Mouse (Mus musculus): ENCODE results near the gene Borcs8.
A peak's percentile ranks its signal among the peaks of the same experiment; 100 is the strongest.

Gene Borcs8

DNA sequence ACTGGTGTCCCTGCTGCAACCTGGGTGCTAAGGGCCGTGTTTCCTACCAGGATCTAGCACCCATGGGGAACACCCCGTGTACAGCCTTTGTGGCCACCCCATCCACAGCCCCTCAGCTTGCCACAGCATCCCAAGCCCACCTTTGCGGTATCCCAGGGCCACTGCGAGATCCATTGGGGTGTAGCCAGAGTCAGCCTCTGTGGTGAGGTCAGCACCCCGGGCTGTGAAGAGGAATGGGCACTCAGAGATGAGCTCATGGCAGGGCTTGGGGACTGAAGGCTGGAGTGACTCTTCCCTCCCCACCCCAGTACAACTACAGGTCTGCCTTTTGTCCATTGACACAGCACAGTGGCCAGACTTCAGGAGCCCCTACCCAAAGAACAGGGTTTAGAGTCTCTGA lies 5.2 kb upstream of the Borcs8 start:
- DNase-seq (ENCODE audit: low read depth in 2 of 2, low spot score in 2 of 2): no peak

DNA sequence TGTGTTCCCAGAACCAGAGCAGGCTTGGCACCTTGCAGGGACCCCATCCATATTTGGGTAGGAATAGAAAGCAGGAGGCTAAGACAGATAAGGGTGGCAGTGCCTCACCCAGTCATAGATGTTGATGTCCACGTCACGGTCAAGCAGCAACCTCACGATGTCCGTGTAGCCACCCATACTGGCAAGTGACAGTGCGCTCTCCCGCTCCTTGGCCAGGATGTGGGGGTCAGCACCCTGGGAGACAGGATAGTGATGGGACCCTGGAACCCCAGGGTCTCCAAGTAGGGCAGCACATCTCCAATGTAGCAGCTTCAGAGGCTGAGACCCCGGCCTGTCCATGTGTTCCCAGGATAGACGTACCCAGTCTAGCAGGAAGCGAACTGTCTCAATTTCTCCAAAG lies 4.4 kb upstream of the Borcs8 start:
- DNase-seq (ENCODE audit: low read depth in 2 of 2, low spot score in 2 of 2): no peak

DNA sequence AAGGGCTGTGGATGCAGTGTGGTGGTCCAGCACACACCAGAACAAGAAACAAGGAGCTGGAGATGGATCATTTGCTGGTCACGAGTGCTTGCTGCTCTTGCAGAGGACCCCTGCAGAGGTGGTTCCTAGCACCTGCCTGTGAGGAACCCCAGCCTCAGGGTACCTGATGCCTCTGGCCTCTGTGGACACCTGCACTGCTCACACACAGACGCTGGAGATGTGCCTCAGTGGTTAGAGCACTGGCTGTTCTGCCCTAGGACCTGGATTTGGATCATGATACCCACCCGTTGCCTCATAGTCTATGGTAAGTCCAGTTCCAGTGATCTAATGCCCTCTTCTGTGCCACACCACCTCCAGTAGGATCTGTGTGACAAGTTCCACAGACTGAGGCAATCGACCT lies 2.7 kb upstream of the Borcs8 start:
- no peak for DNase-seq (ENCODE audit: low read depth in 2 of 2, low spot score in 2 of 2)

DNA sequence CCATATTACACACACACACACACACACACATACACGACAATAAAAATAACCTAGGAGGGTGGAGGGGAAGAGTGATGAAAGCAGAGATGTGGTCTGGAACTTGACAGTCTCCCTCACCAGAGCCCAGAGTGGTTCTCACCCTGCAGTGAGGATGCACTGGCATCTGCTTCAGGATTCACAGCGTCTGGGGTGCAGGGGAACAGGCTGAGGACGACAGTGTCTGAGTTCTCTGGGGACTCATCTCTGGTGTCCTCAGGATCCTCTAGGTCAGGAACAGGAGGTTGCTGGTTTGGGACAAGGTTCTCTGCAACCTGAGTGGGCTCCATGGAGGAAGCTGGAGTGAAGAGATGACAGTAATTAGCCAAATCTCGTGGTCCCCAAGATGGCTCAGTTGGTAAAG lies 1.4 kb upstream of the Borcs8 start:
- no peak for DNase-seq (ENCODE audit: low read depth in 2 of 2, low spot score in 2 of 2)

DNA sequence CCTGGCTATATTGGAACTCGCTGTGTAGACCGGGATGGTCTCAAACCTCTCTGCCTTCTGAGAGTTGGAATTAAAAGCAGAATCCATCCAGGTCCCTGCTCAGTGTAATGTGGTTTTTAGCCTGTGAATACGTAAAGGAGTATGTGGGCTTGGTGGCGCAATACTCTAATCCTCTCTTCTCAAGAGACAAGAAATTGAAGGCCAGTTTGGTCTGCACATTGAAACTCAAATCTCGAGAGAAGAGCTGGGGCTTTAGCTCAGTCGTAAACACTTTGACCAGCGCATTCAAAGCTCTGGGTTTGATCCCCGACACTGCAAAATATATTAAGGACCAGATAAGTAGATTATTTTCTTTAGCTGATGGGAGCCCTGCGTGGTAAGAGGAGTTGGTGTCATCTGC lies 682 bp downstream of the Borcs8 start:
- DNase-seq (ENCODE audit: low read depth in 2 of 2, low spot score in 2 of 2): no peak

DNA sequence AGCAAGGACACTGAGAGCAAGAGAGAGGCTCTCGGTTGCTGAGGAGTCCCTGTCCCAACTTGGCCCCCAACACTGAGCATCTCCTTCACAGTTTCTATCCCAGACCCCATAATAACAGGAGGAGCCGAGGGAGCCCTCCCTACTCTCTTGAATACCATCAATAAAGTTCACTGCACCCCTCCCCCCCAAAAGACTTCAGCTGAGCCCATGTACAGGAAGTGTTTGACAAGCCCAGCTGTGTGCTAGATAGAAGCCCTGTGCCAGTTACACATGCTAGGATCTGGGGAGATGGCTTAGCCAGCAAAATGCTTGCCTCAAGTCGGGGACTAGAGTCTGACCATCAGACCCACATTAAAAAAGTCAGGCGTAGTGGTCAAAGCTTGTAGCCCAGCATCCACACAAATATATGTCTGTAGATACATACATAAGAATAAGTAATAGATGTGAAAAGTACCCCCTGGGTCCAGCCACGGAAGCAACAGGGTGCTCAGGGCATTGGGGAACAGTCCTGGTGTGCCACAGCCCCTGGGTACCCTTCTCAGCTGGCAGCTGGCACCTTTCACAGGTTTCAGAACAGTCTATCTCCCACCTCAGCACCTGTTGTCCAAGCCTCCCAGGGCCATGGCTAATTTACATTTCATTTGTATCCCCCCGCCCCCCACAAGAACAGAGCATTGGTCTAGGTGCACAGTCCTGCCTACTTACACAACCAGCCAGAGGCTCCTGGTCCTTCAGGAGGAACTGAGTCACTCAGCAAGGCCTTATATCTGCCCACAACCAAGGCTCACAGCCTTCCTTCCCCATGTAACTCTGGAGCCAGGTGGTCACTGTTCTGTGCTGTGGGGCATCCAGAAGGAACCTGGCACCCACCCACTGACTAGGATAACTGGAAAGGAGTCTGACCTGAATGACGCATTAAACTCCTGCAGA lies 8.6 kb downstream of the Borcs8 start:
- DNase-seq (ENCODE audit: low read depth in 2 of 2, low spot score in 2 of 2): no peak

DNA sequence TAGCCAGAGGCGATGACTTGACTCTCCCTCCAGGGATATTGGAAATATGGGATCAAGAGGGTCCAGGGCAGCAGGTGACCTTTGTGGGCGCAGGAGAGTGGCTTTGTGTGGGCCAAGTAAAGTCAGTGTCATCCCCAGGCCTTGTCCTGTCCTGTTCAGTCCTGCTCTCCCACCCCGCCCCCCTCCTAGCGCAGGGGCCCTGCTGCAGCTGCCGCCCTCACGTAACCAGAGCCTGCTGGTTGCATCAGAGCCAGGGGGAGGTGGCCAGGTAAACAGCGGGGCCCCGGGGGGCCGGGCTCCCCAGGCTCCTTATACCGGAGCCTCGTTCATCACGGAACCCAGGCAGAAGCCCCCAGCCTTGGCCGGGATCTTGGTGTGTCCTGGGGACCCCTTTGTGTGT lies 10.9 kb downstream of the Borcs8 start:
- no peak for DNase-seq (ENCODE audit: low read depth in 2 of 2, low spot score in 2 of 2)

DNA sequence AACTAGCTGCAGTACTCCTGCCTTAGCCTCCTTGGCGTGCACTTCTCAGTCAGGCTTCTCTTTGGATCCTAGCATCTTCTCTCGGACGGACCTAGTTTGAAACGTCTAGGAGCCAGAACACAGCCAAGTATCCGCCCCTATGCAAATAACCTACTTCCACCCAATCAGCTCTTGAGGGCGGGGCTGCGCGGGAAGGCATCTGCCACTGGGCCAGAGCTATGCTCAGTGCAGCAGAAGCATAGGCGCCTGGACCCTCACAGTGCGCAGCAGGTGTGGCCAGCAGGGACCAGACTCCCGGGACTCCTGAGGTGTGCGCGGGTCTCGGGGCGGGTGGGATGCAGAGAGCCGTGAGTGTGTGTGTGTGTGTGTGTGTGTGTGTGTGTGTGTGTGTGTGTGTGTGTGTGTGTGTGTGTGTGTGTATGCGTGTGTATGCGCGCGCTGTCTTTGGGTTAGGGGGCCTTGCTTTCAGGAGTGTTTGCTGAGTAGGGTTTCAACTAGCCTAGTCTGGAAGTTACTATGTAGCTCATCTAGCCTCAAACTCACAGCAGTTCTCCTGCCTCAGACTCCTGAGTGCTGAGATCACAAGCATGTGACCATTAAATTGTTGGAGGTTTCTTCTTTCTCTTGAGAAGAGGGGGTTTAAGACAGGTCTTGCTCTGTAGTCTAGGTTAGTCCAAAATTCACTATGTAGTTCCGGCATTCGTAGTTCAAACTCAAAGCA lies 13.4 kb downstream of the Borcs8 start:
- DNase-seq (ENCODE audit: low read depth in 2 of 2, low spot score in 2 of 2): peak in 1 of 2 experiments; percentile 23

DNA sequence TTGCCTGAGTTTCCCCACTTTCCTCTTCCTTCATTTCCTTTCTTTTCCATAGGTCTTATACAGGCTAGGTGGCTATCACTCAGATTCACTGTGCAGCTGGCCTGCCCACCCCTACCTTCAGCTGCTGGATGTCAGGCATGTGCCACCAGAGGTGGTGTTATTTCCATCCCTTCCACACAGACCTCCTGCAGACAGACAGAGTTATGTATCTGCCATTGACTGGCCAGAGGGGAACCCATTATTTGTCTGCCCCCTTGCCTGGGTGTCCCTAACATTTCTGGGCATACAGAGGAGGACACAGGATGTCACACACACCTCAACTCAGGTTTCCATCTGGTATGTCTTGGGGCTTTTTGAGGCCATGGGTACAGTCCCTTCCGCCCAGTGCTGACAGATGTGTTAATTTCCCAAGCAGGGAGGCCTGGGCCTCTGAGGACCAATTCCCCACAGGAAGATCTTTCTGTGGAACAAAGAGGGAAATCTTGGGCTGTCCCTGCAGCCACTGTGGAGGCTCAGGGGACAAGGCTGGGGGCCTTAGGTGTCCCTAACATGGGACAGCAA lies 18.0 kb downstream of the Borcs8 start:
- DNase-seq (ENCODE audit: low read depth in 2 of 2, low spot score in 2 of 2): no peak

DNA sequence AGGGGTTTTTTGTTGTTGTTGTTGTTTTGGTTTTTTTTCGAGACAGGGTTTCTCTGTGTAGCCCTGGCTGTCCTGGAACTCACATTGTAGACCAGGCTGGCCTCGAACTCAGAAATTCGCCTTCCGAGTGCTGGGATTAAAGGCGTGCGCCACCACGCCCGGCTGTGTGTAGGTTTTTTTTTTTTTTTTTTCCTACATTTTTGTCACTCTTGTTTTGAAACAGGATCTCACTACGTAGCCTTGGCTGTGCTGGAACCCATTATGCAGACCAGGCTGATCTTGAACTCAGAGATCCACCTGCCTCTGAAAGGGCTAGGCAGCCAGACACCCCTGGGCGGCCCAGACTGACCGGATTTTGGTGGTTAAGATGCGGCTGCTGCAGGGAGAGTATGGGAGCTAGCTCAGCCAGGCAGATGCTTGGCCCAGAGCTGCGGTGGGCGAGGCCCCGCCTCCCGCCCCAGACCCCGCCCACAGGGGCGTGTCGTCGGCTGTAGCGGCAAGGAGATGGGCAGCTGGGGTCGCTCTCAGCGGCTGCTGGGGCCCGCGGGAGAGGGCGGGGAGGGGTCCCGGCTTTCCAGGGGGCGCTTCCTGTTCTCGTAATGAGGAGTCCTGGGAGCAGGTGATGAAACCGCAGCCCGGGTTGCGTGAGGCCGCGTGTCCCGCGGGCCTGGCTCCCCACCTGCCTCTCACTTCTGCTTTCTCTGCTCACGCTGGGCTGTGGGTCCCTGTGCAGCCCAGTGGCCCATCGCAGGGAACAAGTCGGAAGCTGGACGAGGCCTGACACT lies 19.0 kb downstream of the Borcs8 start:
- DNase-seq (ENCODE audit: low read depth in 2 of 2, low spot score in 2 of 2): peak; percentile 57 to 73

DNA sequence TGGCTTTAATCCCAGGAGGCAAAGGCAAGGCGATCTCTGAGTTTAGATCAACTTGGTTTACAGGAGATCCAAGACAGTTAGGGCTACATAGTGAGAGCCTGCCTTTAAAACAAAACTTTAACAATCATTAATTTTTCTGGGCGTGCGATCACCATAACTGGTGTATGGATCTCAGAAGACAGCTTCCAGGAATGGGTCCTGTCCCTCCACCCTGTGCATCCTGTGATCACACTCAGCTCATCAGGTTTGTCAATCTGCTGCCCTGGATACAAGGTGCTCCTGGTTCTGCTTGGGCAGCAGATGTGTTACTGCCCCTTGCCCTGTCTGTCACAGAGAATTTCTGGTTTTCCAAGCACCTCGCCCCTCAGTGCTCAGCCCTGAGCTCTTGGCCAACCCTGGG lies 19.9 kb downstream of the Borcs8 start:
- no peak for DNase-seq (ENCODE audit: low read depth in 2 of 2, low spot score in 2 of 2)

DNA sequence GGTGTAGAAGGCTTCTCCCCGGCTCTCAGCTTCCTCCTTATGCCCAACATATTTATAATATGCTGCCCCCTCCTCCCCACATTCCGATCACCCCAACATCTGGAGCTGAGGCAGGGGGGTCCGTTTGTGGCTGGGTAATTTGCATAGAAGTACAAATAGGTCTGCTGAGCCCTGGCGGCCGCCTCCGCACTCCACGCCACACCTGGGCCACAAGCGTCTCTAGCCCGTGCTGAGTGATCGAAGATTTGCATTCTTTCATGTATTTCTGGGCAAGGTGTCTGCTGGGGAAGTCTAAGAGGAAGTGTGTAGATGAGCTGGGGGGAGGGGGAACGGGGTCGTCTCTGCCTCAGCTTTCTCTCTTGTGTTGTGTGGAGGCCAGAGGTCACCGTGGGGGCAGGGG lies 20.7 kb downstream of the Borcs8 start:
- DNase-seq (ENCODE audit: low read depth in 2 of 2, low spot score in 2 of 2): no peak

DNA sequence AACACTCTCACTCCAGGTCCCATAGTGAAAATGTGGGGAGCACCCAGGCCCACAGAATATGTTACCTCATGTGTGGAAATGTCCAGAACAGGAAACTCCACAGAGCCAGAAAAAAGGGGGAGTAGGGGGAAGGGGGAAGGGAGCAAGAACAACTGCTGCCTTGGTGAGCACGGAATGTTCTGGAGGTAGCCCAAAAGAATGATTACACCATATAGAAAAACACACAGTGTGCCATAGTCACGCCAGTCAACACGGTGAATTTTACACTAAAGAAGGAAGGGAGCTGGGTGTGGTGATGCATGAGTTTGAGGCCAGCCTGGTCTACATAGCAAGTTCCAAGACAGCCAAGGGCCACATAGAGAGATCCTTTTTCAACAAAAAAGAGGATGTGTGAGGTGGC lies 24.0 kb downstream of the Borcs8 start:
- DNase-seq (ENCODE audit: low read depth in 2 of 2, low spot score in 2 of 2): no peak

DNA sequence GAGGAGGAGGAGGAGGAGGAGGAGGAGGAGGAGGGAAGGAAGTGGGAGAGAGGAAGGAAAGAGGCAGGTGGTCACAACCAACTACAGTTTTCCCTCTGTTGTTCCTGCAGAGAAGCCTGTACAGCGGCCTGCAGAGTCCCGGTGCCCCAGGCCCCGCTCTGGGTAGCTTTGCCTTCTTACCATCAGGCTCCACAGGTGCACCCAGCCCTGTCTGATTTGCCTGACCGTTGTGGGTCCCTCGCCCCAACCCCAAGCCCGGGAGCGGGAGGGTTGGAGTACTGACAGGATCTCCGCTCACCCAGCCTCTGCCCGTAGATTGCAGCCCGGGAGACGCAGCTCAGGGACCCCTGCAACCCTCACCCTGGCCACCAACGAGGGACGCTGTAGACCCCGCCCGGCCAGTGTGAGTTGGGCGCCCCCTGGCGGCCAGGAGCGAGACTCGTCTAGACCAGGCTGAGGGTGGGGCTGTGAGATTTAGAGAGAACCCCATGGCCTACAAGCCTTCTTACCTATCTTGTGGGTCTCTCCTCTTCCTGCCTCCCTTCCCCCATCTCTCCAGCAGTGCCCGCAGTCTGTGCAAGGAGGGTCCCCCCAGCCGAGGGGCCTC lies 27.3 kb downstream of the Borcs8 start:
- DNase-seq (ENCODE audit: low read depth in 2 of 2, low spot score in 2 of 2): peak; percentile 73 to 76

DNA sequence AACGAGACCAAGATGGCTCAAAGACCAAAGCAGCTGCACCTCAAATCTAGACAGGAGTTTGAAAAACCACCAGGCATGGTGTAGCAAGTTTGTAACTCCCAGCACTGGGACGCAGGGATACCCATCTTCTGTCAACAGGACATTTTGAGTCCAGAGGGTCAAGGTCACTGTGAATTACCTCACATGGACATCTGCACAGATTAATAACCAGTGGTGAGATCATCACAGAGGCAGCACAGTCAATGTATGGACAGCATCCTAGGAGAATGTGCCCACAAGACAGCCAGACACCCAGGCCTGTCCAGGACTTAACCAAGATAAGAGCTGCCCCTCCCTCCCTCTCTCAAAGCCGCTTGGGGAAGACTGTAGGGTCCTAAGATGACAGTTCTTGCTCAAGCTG lies 30.8 kb downstream of the Borcs8 start:
- DNase-seq (ENCODE audit: low read depth in 2 of 2, low spot score in 2 of 2): no peak

DNA sequence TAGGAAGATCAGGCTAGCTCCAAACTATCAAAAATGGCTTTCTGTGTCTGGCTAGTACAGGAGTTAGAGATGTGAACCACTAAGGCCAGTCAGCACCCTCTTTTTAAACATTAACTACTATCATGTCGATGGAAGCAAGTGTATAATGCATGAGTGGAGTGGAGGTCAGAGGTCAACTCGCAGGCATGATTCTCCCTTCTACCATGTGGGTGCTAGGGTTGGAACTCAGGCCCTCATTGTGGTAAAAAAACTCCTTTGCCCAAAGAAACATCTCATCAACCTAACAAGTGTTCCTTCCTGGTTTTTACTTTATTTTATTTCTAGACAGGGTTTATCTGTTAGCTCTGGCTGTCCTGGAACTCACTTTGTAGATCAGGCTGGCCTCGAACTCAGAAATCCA lies 31.4 kb downstream of the Borcs8 start:
- no peak for DNase-seq (ENCODE audit: low read depth in 2 of 2, low spot score in 2 of 2)

DNA sequence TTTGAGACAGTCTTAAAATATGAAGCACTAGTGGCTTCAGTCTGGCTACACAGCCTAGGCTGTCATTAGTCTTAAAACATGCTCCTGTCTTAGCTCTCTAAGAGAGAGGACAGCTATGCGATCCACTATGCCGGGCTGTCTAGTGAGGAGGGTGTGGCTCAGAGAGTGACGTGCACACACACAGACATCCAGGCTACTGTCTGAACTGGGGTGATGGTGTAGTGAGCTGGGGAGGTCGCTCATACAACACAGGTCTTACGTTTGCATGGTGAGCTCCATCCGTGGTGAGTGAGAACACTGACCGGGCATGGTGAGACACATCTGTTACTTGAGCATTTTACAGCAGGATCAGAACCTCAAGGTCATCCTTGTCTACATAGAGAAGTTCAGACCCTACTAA lies 31.9 kb downstream of the Borcs8 start:
- no peak for DNase-seq (ENCODE audit: low read depth in 2 of 2, low spot score in 2 of 2)

DNA sequence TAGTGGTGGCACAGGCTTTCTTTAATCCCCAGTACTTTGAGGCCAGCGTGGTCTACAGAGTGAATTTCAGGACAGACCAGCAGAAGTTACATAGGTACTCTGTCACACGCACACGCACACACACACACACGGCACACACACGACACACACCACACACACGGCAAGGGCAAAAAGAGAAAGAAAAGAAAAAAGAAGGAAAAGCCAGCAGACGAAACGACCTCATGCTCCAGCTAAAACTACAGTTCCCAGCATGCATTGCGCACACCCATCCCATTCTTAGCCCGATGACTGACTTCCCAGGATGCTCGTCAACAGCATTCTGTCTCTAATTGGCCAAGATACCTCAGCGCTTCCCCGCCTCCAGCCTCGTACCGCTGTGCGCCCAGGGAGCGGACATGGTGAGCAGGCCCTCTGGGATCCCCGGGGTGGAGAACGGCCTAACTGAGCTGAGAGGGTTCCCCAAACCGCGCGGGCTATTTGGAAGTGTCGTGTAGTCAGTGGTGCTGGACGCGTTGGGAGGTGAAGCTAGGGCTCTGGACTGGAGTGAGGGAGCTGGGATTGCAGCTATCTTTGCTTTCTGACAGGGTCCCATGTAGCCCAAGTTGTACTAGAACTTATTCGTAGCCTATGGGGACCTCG lies 32.9 kb downstream of the Borcs8 start, which contains the start of gene Tmem161a:
Gene Tmem161a (plus strand): TSS at position 314 of the 639 bp plus-strand sequence.
- DNase-seq (ENCODE audit: low read depth in 2 of 2, low spot score in 2 of 2): peak; percentile 73 to 77

DNA sequence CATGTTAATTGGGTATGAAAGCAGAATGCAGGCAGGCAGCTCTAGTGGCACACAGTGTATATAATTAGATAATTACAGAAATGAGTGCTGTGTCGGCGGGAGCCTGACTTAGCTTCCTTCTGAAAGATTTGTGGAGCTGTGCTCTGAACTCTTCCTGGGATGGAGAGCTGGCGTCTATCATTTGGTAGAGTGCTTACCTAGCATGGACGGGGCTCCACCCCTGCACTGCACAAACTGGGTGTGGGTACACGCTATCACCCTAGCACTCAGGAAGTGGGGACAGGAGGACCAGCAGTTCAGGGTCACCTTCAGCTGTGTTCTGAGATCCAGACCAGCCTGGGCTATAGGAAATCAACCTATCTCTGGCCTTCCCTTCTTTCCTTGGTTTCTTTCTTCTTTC lies 34.0 kb downstream of the Borcs8 start:
- no peak for DNase-seq (ENCODE audit: low read depth in 2 of 2, low spot score in 2 of 2)

DNA sequence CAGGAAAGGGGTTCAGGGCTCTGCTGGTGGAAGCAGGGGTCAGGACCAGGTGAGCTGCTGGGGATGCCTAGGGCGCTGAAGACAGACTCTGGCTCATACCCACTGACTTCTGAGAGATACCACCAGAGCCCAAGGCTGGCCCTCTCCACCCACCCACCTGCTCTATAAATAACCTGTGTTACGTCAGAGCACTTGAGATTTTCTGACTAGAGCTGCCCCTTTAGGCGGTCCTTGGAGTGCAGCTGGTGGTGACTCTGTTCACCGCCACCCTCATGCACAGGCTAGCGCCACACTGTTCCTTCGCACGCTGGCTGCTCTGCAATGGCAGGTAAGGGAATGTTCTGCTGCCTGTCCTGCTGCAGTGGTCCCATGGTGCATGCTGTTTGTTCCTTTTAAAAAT lies 34.8 kb downstream of the Borcs8 start:
- DNase-seq (ENCODE audit: low read depth in 2 of 2, low spot score in 2 of 2): no peak

All from CD8-positive naive resting alpha-beta T cell, adult 2 months (primary cell).